Mouse (Mus musculus): ENCODE results near the gene Adgrd1. TPM values are rescaled to one million over a fixed set of nuclear protein-coding genes. Genes with fewer than 3 reads are reported as not detected.
A peak's percentile ranks its signal among the peaks of the same experiment; 100 is the strongest.

Adgrd1 gene
- total and polyA plus RNA-seq, 3 experiments, result 0.27 to 0.56 TPM; not detected in 1

DNA sequence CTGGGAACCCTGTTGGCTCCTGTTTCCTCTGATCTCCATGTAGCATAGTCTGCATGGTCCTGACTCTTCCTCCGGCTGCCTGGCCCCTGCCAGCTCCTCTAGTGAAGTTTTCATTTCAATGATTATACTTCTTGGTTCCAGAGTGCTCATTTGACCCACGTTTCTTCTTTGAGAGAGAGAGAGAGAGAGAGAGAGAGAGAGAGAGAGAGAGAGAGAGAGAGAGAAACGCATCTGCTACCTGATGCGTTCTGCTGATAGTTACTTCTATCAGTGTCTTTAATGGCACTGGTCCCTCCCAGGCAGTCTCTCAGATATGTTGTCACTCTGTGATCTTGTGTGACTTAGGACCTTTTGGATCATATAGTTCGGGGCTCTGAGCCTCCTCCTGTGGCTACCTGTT, 84.9 kb downstream of the Adgrd1 start:
- peak; percentile 30 for DNase-seq (ENCODE audit: low read depth, low spot score)
- TF ChIP-seq POLR2AphosphoS2 (IDR thresholded peaks at IDR 0.05; ENCODE audit: low read length) (0 out of 2 replicates have a peak, but pooled peaks have one; percentile 11), JUND (IDR thresholded peaks at IDR 0.05; ENCODE audit: low read depth, low read length) (peak; percentile 91), ZNF384 (IDR thresholded peaks at IDR 0.05; ENCODE audit: low read depth, low read length) (no peak), USF2 (IDR thresholded peaks at IDR 0.05; ENCODE audit: borderline replicate concordance in 1 of 2, insufficient read depth in 1 of 2, low read depth in 1 of 2, low read length in 2 of 2) (no peak), POLR2AphosphoS5 (IDR thresholded peaks at IDR 0.05; ENCODE audit: borderline replicate concordance, low read depth, low read length) (no peak), BHLHE40 (IDR thresholded peaks at IDR 0.05; ENCODE audit: borderline replicate concordance, low read depth, low read length) (no peak), ETS1 (IDR thresholded peaks at IDR 0.05; ENCODE audit: low read depth, low read length) (0 out of 2 replicates have a peak, but pooled peaks have one; percentile 23), TCF12 (IDR thresholded peaks at IDR 0.05; ENCODE audit: low read depth, low read length) (peak; percentile 45; the same call in 1 of the 2 replicates), RAD21 (IDR thresholded peaks at IDR 0.05; ENCODE audit: low read depth, low read length) (no peak)
- Histone ChIP-seq H3K27ac (ENCODE audit: control insufficient read depth, low read depth, low read length) (peak overlapping the region; percentile 85), H3K36me3 (ENCODE audit: control insufficient read depth in 1 of 2, insufficient read depth in 2 of 2, low read length in 2 of 2) (peaks cover 0 to 2% of the 10 kb centered on the region in 2 experiments; a peak in 2 of 4 replicates), H3K4me1 (ENCODE audit: control insufficient read depth in 1 of 2, insufficient read depth in 2 of 2, low read length in 2 of 2) (peaks cover 5 to 29% of the 10 kb centered on the region in 2 experiments), H3K9me3 (replicated peaks; ENCODE audit: insufficient read depth, low read length) (no peaks in the 10 kb centered on the region), H3K79me2 (ENCODE audit: control insufficient read depth, insufficient read depth, low read length, poor library complexity) (no peaks in the 10 kb centered on the region; the same call in 1 of the 2 replicates), H3K4me3 (ENCODE audit: control insufficient read depth in 1 of 2, insufficient read depth in 1 of 2, low read depth in 2 of 2, low read length in 2 of 2) (peak overlapping the region; percentile 44 to 70), H3K9ac (ENCODE audit: control insufficient read depth, low read depth, low read length, poor library complexity, severe bottlenecking) (peak overlapping the region; percentile 63), H3K27me3 (ENCODE audit: control insufficient read depth in 1 of 2, insufficient read depth in 2 of 2, low read length in 2 of 2) (no peaks in the 10 kb centered on the region)

DNA sequence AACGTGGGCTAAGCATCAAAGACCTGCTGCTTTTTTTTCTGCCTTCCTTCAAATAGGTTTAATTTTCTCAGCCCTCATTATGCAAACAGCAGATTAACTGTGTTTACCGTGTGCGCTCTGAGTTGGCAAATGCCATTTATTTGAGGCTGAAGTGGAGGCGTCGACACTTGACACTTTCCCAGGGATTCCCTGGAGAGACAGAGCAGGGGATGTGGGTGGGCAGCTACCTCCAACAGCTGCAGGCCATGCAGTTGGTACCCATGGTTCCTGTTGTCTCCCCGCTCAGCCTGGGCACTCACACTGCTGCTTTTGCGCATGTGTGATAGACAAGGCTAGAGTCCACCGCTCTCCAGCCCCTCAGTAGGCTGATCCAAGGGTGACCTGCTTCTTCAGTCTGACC, 86.0 kb downstream of the Adgrd1 start:
- no peaks in the 10 kb centered on the region; the same call in 1 of the 2 replicates for H3K79me2 ChIP-seq (ENCODE audit: control insufficient read depth, insufficient read depth, low read length, poor library complexity)

DNA sequence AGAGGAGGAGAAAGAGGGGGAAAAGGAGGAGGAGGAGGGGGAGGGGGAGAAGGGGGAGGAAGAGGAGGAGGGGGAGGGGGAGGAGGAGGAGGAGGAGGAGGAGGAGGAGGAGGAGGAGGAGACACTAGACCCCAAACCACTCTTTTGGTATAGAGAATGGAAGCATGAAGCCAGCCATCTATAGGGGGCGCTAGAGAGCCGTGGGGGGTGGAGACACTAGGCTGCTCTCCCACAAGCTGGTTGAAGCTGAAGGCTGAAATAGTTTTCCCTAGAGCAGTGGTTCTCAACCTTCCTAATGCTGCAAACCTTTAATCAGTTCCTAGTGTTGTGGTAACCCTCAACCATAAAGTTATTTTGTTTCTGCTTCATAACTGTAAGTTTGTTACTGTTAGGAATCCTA, 89.7 kb downstream of the Adgrd1 start:
- Histone ChIP-seq H3K79me2 (ENCODE audit: control insufficient read depth, insufficient read depth, low read length, poor library complexity) (no peaks in the 10 kb centered on the region), H3K9ac (ENCODE audit: control insufficient read depth, low read depth, low read length, poor library complexity, severe bottlenecking) (no peak overlapping the region), H3K4me1 (ENCODE audit: control insufficient read depth in 1 of 2, insufficient read depth in 2 of 2, low read length in 2 of 2) (peaks cover 5 to 11% of the 10 kb centered on the region in 2 experiments), H3K27me3 (ENCODE audit: control insufficient read depth in 1 of 2, insufficient read depth in 2 of 2, low read length in 2 of 2) (no peaks in the 10 kb centered on the region), H3K27ac (ENCODE audit: control insufficient read depth, low read depth, low read length) (no peak overlapping the region), H3K4me3 (ENCODE audit: control insufficient read depth in 1 of 2, insufficient read depth in 1 of 2, low read depth in 2 of 2, low read length in 2 of 2) (no peak overlapping the region), H3K36me3 (ENCODE audit: control insufficient read depth in 1 of 2, insufficient read depth in 2 of 2, low read length in 2 of 2) (no peaks in the 10 kb centered on the region), H3K9me3 (replicated peaks; ENCODE audit: insufficient read depth, low read length) (no peaks in the 10 kb centered on the region)
- peak; percentile 31 for DNase-seq (ENCODE audit: low read depth, low spot score)
- TF ChIP-seq SMC3 (IDR thresholded peaks at IDR 0.05; ENCODE audit: low read depth, low read length) (0 out of 2 replicates have a peak, but pooled peaks have one; percentile 26), POLR2A (IDR thresholded peaks at IDR 0.05; ENCODE audit: control insufficient read depth in 1 of 2, insufficient read depth in 1 of 2, low read depth in 1 of 2, low read length in 2 of 2, poor library complexity in 1 of 2) (no peak), JUND (IDR thresholded peaks at IDR 0.05; ENCODE audit: low read depth, low read length) (no peak), MEF2A (IDR thresholded peaks at IDR 0.05; ENCODE audit: extremely low read depth, insufficient replicate concordance, low read depth, low read length, poor library complexity, severe bottlenecking) (no peak), CTCF (IDR thresholded peaks at IDR 0.05 in 2 of 3, conservative IDR thresholded peaks at IDR 0.05 in 1 of 3; ENCODE audit: control insufficient read depth in 1 of 3, insufficient read depth in 1 of 3, low read depth in 2 of 3, low read length in 3 of 3, poor library complexity in 1 of 3, severe bottlenecking in 1 of 3) (peak; percentile 57 to 67 (median 63)), CHD2 (IDR thresholded peaks at IDR 0.05; ENCODE audit: low read length) (no peak), RCOR1 (IDR thresholded peaks at IDR 0.05; ENCODE audit: low read depth, low read length) (no peak), RAD21 (IDR thresholded peaks at IDR 0.05; ENCODE audit: low read depth, low read length) (peak; percentile 35), NELFE (IDR thresholded peaks at IDR 0.05; ENCODE audit: low read depth, low read length) (no peak), USF1 (IDR thresholded peaks at IDR 0.05; ENCODE audit: low read depth, low read length) (no peak), ZC3H11A (IDR thresholded peaks at IDR 0.05; ENCODE audit: low read depth, low read length) (0 out of 2 replicates have a peak, but pooled peaks have one; percentile 9), GATA1 (IDR thresholded peaks at IDR 0.05; ENCODE audit: low read depth, low read length) (no peak), MYB (IDR thresholded peaks at IDR 0.05; ENCODE audit: low read depth, low read length) (no peak), KAT2A (conservative IDR thresholded peaks at IDR 0.05; ENCODE audit: low read depth, low read length) (no peak), ZMIZ1 (IDR thresholded peaks at IDR 0.05; ENCODE audit: low read depth, low read length) (no peak), NRF1 (IDR thresholded peaks at IDR 0.05; ENCODE audit: insufficient read depth, low read depth, low read length, poor library complexity, severe bottlenecking) (no peak), MAX (IDR thresholded peaks at IDR 0.05; ENCODE audit: low read length) (no peak)

More for the DNA sequence above, 86.0 kb downstream of the Adgrd1 start:
- Histone ChIP-seq H3K36me3 (ENCODE audit: control insufficient read depth in 1 of 2, insufficient read depth in 2 of 2, low read length in 2 of 2) (peaks cover 0 to 2% of the 10 kb centered on the region in 2 experiments; a peak in 2 of 4 replicates), H3K4me1 (ENCODE audit: control insufficient read depth in 1 of 2, insufficient read depth in 2 of 2, low read length in 2 of 2) (peaks cover 5 to 29% of the 10 kb centered on the region in 2 experiments), H3K9me3 (replicated peaks; ENCODE audit: insufficient read depth, low read length) (no peaks in the 10 kb centered on the region), H3K4me3 (ENCODE audit: control insufficient read depth in 1 of 2, insufficient read depth in 1 of 2, low read depth in 2 of 2, low read length in 2 of 2) (no peak overlapping the region), H3K9ac (ENCODE audit: control insufficient read depth, low read depth, low read length, poor library complexity, severe bottlenecking) (no peak overlapping the region), H3K27me3 (ENCODE audit: control insufficient read depth in 1 of 2, insufficient read depth in 2 of 2, low read length in 2 of 2) (no peaks in the 10 kb centered on the region), H3K27ac (ENCODE audit: control insufficient read depth, low read depth, low read length) (no peak overlapping the region)
- DNase-seq (ENCODE audit: low read depth, low spot score), result no peak
- TF ChIP-seq HCFC1 (IDR thresholded peaks at IDR 0.05; ENCODE audit: low read depth, low read length) (no peak), GABPA (IDR thresholded peaks at IDR 0.05; ENCODE audit: low read depth, low read length) (no peak), E2F4 (IDR thresholded peaks at IDR 0.05; ENCODE audit: borderline replicate concordance, low read depth, low read length) (no peak), MAFK (IDR thresholded peaks at IDR 0.05; ENCODE audit: borderline replicate concordance, low read depth, low read length) (no peak)

Data from MEL (cell line).